Mouse (Mus musculus) A20 (cell line): Measurements from ENCODE around the gene Foxo6.

Experiments
- DNase-seq: peaks from one replicate; pipeline ENCODE4 v3.0.0-alpha.2; 2011; ENCODE audit warnings: low read depth, low spot score

Gene Foxo6

GRCm38 (mm10) chr4:120284187-120284586, 3.0 kb downstream of the Foxo6 start:
- no peak for DNase-seq

- DNase-seq, result peak; percentile 30
These were observed 4.0 kb downstream of the Foxo6 start for GRCm38 (mm10) chr4:120283141-120283540.

GRCm38 (mm10) chr4:120282568-120283091, 4.5 kb downstream of the Foxo6 start:
- DNase-seq, result peak; percentile 34

GRCm38 (mm10) chr4:120281011-120281410, 6.1 kb downstream of the Foxo6 start:
- DNase-seq, result no peak

GRCm38 (mm10) chr4:120280432-120280831, 6.7 kb downstream of the Foxo6 start:
- no peak for DNase-seq

DNA sequence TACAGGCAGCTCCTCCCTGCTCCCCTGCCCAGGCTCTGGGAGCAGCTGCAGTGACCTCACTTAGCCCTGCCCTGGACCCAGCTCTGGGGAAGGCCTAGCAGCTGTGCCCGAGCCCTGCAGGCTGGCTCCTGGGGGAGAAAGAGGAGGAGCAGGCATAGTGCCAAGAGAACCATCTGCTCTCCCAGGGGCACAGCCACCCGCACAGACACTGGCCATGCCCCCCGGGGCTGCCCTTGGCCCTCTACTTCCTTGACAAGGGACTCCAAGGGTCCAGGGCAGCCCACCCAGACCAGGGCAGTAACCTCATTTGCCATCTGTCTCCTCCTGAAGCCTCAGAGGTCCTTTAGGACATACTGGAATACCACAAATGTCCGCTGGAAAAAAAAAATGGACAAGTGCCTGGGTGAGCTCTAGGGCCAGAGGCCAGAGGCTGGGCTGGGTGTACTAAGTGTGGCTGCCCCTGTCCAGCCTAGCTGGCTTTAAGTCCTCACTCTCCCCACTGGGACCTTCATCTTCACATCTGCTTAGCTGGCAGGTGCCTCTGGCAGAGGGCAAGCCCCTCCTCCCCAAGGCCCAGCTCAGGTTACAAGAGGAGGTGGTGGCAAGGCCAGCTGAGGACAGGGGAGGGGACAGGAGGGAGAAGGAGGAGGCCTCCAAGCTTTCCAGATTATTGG, 9.8 kb downstream of the Foxo6 start:
- DNase-seq, result no peak

- no peak for DNase-seq
These were observed 11.7 kb downstream of the Foxo6 start for GRCm38 (mm10) chr4:120275487-120275886.

DNA sequence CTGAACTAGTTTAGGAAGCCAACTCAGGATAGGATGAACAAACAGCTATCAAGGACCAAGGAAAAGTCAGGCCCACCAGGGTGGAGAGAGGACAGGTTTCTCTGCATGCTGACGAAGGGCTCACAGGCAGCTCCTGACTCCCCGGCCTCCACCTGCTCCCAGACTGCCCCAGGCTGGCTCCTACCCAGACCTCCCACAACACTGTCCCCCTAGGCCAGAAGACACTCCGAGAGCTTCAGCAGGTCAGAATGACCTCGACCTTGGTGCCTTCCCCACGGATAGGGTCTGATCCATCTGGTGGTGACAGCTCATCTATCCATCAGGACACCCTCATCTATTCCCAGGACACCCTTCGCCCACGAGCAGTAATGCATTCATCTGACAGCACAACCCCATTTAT, 13.6 kb downstream of the Foxo6 start:
- DNase-seq, result no peak

- DNase-seq, result no peak
These were observed 15.1 kb downstream of the Foxo6 start for GRCm38 (mm10) chr4:120271886-120272580.

DNA sequence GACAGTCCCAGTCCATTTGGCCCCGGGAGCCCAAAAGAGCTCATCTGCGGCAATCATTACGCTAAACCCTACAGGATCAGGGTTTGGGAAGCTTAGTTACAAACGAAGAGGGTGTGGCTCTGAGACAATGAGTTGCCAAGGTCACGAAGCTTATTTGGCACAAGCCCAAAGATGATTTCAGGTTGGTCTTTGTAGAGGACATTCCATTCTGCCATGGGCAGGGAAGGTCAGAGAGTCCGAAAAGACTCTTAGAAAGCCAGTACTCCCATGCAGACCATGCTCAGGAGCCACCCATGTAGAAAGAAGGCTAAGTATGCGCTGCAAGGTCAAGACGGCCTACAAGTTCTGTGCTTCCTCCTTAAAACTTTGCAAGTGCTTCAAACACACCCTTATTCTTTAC, 15.9 kb downstream of the Foxo6 start:
- no peak for DNase-seq

GRCm38 (mm10) chr4:120270937-120271199, 16.3 kb downstream of the Foxo6 start:
- no peak for DNase-seq

GRCm38 (mm10) chr4:120270148-120270936, 16.8 kb downstream of the Foxo6 start:
- DNase-seq, result no peak

DNA sequence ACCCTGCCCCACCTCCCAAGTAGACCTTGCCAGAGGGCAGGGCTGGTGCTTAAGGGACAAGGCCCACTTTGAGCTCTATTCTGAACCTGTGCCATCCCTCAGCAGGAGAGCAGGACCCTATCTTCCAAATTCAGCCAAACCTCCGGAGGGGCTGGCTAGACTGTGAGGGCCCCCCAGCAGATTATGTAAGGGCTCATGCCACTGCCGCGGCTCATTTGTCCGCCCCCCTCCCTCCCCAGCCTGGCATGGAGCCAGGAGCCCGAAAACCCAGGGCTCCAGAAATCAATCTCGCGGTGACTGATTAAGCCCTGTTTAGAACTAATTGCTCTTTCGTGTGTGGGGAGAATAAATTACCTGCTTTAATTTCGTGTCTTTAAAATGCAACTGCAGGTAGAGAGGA, 17.7 kb downstream of the Foxo6 start:
- DNase-seq, result no peak

DNA sequence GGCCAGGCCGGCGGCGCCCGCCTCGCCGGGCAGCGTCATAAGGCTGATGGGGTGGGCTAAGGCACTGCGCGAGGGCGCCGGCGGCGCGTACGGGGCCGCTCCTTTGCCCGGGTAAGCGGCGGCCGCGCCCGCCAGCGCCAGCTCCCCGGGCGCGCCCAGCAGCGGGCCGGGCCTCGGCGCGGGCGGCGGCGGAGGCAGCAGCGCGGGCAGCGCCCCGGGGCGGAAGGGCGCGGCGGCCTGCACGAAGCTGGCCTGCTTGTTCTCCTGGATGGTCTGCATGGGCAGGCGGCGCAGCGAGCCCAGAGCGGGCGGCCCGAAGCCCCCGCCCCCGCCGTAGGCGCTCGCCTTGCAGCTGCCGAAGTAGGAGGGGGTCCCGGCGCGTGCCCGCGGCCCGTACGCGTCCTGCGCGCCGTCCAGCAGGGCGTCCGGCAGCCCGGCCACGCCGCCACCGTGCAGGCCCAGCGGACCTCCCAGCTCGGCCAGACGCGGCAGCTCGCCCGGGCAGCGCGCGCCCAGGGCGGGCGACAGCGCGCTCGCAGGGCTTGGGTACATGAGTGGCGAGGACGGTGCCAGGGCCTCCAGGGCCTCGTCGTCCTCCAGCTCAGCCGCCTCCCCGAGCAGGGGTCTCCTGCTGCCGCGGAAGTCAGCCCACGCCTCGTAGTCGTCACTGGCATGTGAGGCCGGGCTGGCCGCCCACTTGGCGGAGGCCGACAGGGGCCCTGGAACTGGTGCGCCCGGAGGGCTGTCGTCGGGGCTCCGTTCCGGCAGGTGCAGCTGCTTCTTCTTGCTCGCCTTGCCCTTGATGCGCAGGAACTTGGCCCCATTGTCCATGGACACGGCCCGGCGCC, 18.7 kb downstream of the Foxo6 start:
- DNase-seq, result no peak

- no peak for DNase-seq
These were observed 19.5 kb downstream of the Foxo6 start for GRCm38 (mm10) chr4:120267683-120268082.

DNA sequence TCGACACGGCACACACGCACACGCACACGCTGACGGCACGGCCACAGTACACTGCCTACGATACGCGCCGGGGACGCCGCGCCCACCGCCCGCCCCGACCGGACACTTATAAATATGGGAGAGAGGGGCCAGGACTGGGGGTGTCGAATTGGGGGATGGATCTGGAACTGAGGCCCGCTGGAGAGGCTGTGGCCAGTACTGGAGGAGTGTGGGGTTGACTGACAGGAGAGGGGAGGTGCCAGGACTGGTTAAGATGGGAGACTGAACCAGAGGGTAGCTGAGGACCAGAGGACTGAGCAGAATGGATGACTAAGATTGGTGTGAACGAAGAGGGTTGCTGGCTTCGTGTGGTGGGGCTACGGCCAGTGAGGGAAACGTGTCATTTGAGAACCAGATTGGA, 20.0 kb downstream of the Foxo6 start:
- DNase-seq, result no peak

DNA sequence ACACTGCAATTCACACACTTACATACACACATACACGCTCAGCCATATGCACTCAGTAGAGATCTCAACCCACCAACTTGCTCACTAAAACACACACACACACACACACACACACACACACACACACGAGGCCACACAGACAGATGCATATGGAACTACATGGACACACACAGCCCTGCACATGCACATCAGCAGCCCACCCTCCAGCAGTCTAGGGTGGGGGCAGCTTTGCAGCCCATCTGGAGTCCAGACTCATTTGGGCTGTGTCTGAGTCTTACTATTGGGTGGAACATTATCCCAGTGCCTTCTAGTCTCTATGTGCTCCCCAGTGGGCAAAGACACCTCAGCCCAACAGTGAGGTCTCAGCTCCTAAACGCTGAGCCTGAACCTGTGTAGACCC, 23.0 kb downstream of the Foxo6 start:
- no peak for DNase-seq

DNA sequence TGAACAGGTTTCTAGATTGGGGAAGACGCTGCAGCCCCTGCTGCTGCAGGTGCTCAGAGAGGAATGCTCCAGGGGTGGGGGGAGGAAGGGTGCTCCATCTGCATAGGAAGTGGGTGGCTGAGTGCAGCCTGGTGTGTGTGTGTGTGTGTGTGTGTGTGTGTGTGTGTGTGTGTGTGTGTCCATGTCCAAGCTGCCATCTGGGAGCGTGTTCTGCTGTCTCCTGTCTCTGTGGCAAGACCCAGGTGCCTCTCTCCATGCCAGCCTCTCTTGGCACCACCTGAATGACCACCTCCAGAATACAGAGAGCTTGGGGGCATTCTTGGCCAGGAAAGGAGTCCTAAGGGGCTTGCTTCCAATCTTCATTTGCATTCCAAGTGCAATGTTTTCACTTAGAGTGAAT, 24.4 kb downstream of the Foxo6 start:
- DNase-seq, result peak; percentile 17

- no peak for DNase-seq
These were observed 24.9 kb downstream of the Foxo6 start for GRCm38 (mm10) chr4:120262206-120262605.

DNA sequence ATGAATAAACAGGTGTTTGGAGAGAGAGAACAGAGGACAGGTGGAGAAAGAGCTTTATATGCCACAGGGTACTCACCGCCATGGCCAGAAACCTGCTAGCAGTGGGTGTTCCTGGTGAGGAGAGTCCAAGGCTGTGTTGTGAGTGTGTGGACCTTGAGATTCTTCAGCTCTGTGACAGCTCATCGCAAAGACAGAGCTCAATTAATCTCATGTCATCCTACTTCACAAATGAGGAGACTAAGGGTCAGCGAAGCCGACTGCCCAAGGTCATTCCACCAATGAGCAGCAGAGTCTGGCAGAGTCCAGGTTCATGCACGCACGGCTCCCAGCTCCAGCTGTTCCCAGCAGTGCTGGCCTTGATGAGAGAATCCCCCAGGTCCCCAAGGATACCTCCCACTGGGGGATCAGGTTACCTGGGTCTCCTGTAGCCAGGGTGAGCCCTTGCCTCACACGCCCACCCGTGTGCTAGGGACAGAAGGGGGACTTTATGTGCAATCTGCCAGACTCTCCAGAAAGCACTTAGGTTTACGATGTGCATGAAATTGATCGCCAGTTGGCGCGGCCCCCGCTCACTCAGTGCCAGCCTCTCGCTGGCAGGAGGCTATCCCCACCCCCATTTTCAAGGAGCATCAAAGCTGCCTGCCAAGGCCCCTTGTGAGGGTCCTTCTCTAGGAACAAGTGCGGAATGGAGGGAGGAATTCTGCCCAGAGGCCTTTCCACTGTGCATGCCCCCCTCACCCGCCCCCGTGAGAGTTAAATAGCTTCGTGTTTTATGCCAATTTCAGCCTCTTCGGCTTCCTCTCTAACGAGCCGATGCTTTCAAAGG, 27.6 kb downstream of the Foxo6 start:
- no peak for DNase-seq

DNA sequence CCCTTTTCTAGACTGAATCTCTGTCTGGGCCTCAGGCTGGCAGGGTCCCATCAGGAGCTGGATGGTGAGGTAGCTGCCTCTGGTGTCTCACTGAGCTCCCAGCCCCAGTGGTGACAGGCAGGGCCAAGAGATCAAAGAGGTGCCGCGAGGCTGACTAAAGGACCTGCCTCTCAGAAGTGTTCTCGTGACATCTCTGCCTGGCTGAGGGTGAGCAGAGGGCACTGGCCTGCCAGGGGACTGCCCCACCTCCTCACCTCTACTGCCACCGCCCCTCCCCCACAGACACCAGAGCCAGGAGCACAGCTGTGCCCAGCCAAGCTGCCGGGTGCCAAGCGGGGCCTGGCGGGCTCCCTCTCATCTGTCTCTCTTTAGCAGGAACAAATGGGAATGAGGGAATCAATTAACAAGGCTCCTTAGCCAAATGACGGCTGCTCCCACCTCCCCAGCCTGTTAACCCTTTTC, 38.3 kb downstream of the Foxo6 start:
- DNase-seq, result no peak
